10 mouse cellular contexts compared by ENCODE assay signal in the genomic region with DNA sequence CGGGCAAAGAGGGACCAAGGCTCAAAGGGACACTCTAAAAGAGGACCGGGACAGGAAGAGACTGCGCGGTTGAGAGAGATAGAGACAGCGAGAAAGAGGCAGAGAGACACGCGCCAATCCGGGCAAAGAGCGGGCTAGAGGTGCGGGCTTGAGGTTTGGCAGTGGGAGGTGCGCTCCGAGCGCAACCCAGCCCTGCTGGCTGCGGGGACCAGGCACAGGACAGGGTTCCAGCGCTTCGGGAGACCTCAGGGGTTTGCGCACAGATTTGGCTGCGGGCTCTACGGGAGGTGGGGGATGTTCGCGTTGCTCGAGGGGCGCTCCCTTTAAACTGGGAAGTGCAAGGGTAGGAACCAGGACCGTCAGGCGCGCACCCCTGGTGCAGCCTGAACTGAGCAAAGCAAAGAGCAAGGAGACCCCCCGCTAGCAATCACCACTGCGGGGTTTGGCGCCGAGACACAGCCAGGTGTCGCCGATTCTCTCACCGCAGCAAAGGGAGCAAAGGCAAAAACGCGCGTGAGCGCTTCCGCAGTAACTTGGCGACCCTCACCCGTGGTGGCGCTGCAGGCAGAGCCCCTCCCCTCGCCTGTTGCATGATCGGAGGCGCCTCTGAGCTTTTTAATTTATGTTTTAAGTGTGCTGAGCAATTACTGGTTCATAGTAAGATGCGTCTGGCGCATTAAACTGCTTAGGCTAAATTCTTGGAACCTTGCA. TPM values are rescaled to one million over a fixed set of nuclear protein-coding genes. Genes with fewer than 3 reads are reported as not detected.
A peak's percentile ranks its signal among the peaks of the same experiment; 100 is the strongest.
DNase-seq lines count a peak whose midpoint lies in the region; ATAC-seq and TF ChIP-seq lines count a peak whose summit lies in the region.
"Had no signal": no experiment of that assay in that cellular context is flagged by ENCODE, and none has a peak within 500 bp of the region (broad histone marks: within the 10 kb centered on the region; RNA-seq: fewer than 3 reads in every experiment).

No protein-coding gene starts in this region.

- peaks cover 18% of the 10 kb centered on the region for H3K27me3 ChIP-seq in lung, embryonic 14.5 days (ENCODE audit: insufficient read depth, low read length)
- H3K27me3 ChIP-seq in forebrain, embryonic 13.5 days: peaks cover 27% of the 10 kb centered on the region
- peaks cover 28% of the 10 kb centered on the region for H3K27me3 ChIP-seq in limb, embryonic 15.5 days
- H3K27me3 ChIP-seq in stomach, embryonic 14.5 days (ENCODE audit: control insufficient read depth, insufficient read depth, low read length): peaks cover 11% of the 10 kb centered on the region; the same call in 1 of the 2 replicates

- H3K4me3 ChIP-seq in lung, embryonic 14.5 days (ENCODE audit: low read depth, low read length): peak overlapping the region; percentile 25
- peak overlapping the region; percentile 37 for H3K4me3 ChIP-seq in forebrain, embryonic 13.5 days
- peak overlapping the region; percentile 28 for H3K4me3 ChIP-seq in limb, embryonic 15.5 days
- H3K4me3 ChIP-seq in stomach, embryonic 14.5 days (ENCODE audit: low read depth, low read length): peak overlapping the region; percentile 26

- WGBS in lung, embryonic 14.5 days: 9% methylated on average over 46 of the region's 46 CpGs
- 16% methylated on average over 45 of the region's 46 CpGs for WGBS in forebrain, embryonic 13.5 days
- WGBS in limb, embryonic 15.5 days: 19% methylated on average over 46 of the region's 46 CpGs
- WGBS in stomach, embryonic 14.5 days: 17% methylated on average over 44 of the region's 46 CpGs

- H3K9ac ChIP-seq in lung, embryonic 14.5 days: no peak overlapping the region
- H3K9ac ChIP-seq in forebrain, embryonic 13.5 days: no peak overlapping the region
- no peak overlapping the region for H3K9ac ChIP-seq in limb, embryonic 15.5 days
- no peak overlapping the region for H3K9ac ChIP-seq in stomach, embryonic 14.5 days (replicated peaks; ENCODE audit: low read depth, low read length)

- H3K27ac ChIP-seq in lung, embryonic 14.5 days (ENCODE audit: low read depth): no peak overlapping the region
- H3K27ac ChIP-seq in forebrain, embryonic 13.5 days: no peak overlapping the region
- no peak overlapping the region for H3K27ac ChIP-seq in limb, embryonic 15.5 days
- no peak overlapping the region for H3K27ac ChIP-seq in stomach, embryonic 14.5 days (ENCODE audit: low read length)

- no peaks in the 10 kb centered on the region for H3K4me1 ChIP-seq in lung, embryonic 14.5 days (ENCODE audit: insufficient read depth)
- no peaks in the 10 kb centered on the region for H3K4me1 ChIP-seq in forebrain, embryonic 13.5 days
- H3K4me1 ChIP-seq in limb, embryonic 15.5 days: peaks cover 3% of the 10 kb centered on the region; the same call in 1 of the 2 replicates
- no peaks in the 10 kb centered on the region for H3K4me1 ChIP-seq in stomach, embryonic 14.5 days (ENCODE audit: control insufficient read depth, insufficient read depth, low read length)

- TF ChIP-seq CTCF in lung, embryonic 14.5 days (IDR thresholded peaks at IDR 0.05; ENCODE audit: low read depth): no peak

- H3K36me3 ChIP-seq in lung, embryonic 14.5 days (ENCODE audit: insufficient read depth): no peaks in the 10 kb centered on the region
- H3K36me3 ChIP-seq in forebrain, embryonic 13.5 days (ENCODE audit: poor library complexity, severe bottlenecking): no peaks in the 10 kb centered on the region
- H3K36me3 ChIP-seq in limb, embryonic 15.5 days: no peaks in the 10 kb centered on the region
- no peaks in the 10 kb centered on the region for H3K36me3 ChIP-seq in stomach, embryonic 14.5 days (ENCODE audit: control insufficient read depth, insufficient read depth, low read length)

- peak overlapping the region; percentile 51 for H3K4me2 ChIP-seq in lung, embryonic 14.5 days
- H3K4me2 ChIP-seq in forebrain, embryonic 13.5 days: peak overlapping the region; percentile 63
- peak overlapping the region; percentile 50 for H3K4me2 ChIP-seq in limb, embryonic 15.5 days
- peak overlapping the region; percentile 47 for H3K4me2 ChIP-seq in stomach, embryonic 14.5 days (replicated peaks; ENCODE audit: low read depth, low read length)

- no peak for DNase-seq in lung, embryonic 14.5 days
- no peak for DNase-seq in lung, adult 18-20 months
- no peak for DNase-seq in spleen, postnatal 10 days (ENCODE audit: low spot score in 2 of 2)
- no peak for DNase-seq in T-cell, adult 2 months (ENCODE audit: low spot score)
- no peak for DNase-seq in adrenal gland, postnatal 4 days (ENCODE audit: low spot score in 2 of 2)
- DNase-seq: lung, postnatal 10 days; right cerebral cortex, postnatal 25 days had no signal

- no peaks in the 10 kb centered on the region for H3K9me3 ChIP-seq in lung, embryonic 14.5 days (ENCODE audit: low read depth, low read length)
- H3K9me3 ChIP-seq in forebrain, embryonic 13.5 days (replicated peaks): no peaks in the 10 kb centered on the region
- no peaks in the 10 kb centered on the region for H3K9me3 ChIP-seq in limb, embryonic 15.5 days
- no peaks in the 10 kb centered on the region for H3K9me3 ChIP-seq in stomach, embryonic 14.5 days (ENCODE audit: control insufficient read depth, low read depth, low read length)

- ATAC-seq in lung, embryonic 14.5 days (ENCODE audit: insufficient read depth): no peak
- peak; percentile 48; the same call in 1 of the 2 replicates for ATAC-seq in forebrain, embryonic 13.5 days
- no peak for ATAC-seq in limb, embryonic 15.5 days (ENCODE audit: insufficient number of reproducible peaks, low FRiP score, low TSS enrichment, low read depth)
- ATAC-seq in stomach, embryonic 14.5 days (ENCODE audit: insufficient number of reproducible peaks, insufficient read depth, low FRiP score, low read depth): no peak

RNA-seq across cellular contexts. Expression of a gene that starts 30.1 kb away (rescaled TPM):
- polyA plus RNA-seq in lung, embryonic 14.5 days (2014; fragmentation: Nextera tagmentation; extraction: Ambion mirVana): 0.16 and 0.18 TPM in 2 replicates
- 1.1 and 1.2 TPM in 2 replicates for polyA plus RNA-seq in forebrain, embryonic 13.5 days (2015; fragmentation: Nextera tagmentation; extraction: Ambion mirVana)
- 15.8 and 72.5 TPM in 2 replicates for polyA plus RNA-seq in limb, embryonic 15.5 days (2015; fragmentation: Nextera tagmentation; extraction: Ambion mirVana)
- 1.6 and 2.0 TPM in 2 replicates for polyA plus RNA-seq in stomach, embryonic 14.5 days (2014; fragmentation: Nextera tagmentation; extraction: Ambion mirVana)
- 10 to 100 TPM in 1 of 2 experiments, 1 to 10 TPM in 1; 8.4 to 14.4 TPM for total RNA-seq in adrenal gland, postnatal 4 days (2021)
